Mouse (Mus musculus) testis, postnatal 10 days (tissue): ENCODE results near the gene Neil1.

ENCODE experiments used
- DNase-seq: peaks from one replicate; pipeline ENCODE4 v3.0.0; 2021; ENCODE audit warnings: low spot score

The Neil1 gene

DNA sequence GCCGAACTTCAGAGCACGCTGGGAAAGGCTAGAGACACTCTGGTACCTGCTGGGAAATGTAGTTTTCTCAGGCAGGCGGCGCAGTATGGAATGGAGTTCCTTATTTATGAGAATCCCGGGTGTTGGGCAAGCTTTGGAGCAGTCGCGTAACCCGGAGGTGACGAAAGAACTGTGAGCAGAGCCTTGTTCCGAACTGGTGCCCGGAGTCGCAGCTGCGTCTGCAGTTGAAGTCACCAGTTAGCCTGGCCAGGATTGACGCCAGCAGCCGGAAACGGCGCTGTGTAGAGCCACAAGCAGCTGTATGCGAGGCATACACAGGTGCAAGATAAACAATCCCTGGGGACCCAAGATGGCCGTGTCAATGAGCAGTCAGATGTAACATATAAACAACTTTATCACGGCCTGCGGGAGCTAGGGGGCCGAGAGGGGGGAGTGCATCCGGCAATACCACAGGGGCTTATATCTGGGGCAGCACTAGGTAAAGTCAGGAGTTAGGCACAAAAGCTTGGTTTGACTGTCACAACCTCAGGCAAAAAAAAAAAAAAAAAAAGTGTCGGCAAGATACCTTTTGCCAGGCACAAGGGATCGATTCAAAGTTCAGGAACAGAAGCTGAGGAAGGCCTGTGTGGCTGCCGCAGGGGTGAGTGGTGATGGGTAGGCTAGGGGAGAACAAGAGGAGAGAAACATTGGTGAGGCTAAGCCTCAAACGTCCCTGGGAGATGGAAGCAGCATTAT lies at the start of gene Neil1:
TSS of gene Neil1 (minus strand) at position 162 of the 735 bp plus-strand sequence.
- peak; percentile 78 for DNase-seq

DNA sequence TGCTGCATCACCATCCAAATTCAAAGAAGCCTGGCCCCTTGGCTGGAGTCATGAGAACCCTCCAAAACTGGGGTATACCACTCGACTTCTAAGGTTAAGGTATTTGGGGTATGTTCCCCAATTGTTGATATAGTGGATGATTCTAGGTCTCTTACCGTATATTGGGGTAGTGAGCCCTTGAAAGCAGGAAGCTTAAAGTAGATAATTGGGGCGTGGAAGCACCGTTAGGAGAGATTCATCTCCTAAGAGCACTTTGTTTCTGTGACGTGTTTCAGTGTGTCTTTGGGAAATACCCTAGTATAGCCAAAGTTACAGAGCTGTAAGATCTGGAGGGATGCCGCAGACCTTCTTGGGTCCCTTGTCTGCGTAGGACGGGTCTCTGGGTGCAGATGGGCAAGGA lies 49.3 kb upstream of the Neil1 start:
- no peak for DNase-seq

DNA sequence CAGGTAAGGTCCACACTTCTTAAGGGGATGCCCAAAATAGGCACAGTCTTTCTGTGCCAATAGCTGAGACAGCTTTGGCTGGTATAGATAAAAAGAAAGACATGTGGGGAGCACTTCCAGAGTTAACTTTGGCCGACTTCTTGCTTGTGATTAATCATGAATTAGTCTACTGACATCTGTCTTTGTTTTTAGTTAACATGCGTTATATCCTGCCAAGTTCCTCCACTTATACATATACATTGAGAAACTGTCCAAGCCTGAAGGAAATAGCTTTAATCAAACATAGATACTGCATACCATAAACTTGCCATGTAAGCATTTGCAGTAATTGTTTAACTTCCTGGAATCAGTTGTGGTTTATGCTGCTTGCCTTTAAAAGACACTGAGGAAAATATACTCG lies 48.6 kb upstream of the Neil1 start:
- DNase-seq: no peak

DNA sequence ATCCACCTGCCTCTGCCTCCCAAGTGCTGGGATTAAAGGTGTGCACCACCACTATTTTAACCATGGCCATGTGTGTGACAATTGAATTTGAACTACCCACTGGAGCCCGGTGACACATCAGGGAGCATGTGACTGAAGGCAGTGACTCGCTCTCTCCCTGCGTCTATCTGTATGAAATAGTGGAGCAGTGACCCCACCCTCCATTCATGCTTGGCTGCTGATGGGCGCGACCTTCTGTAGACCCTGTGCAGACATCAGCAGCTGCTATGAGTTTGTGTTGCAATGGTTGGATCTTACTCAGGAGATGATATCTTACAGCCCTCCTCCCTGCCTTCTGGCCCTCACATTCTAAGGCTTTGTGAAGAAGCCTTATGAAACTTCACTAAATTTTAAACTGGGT lies 20.3 kb upstream of the Neil1 start:
- no peak for DNase-seq

DNA sequence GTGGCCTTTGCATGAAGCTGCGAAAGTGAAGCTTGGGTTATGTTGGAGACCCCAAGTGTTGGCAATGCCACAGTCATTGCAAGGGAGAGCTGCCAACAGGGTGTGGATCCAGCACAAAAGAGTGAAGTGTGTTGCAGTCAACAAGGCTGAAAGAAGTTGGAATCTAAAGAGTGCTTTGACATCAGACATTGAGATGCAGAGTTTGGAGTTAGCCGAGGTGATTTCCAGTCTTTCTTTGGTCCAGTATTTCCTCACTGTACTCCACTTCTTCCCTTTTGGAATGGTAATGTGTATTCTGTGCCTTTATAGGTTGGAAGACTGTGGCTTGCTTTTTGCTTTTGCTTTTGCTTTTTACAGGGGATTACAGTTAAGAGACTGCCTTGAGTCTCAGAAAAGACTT lies 18.1 kb upstream of the Neil1 start:
- no peak for DNase-seq

DNA sequence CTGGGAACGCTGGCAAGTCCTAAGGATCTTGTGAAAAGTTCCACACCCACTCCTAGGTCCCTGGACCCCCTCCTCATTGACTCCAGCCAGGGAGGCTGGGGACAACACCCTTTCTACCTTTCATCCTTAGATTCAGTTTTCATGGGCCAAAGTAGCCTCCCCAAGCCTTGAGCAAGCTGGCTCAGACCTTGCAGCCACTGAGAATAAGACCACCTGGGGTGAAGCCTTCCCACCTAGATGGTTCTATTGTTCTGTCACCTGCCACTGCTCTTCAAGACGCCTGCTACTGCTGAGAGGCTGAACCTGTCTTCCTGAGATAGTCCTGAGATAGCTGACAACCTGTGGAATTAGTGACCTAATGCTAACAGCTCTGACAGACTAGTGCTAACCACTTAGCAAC lies 15.0 kb upstream of the Neil1 start:
- peak; percentile 22 for DNase-seq

DNA sequence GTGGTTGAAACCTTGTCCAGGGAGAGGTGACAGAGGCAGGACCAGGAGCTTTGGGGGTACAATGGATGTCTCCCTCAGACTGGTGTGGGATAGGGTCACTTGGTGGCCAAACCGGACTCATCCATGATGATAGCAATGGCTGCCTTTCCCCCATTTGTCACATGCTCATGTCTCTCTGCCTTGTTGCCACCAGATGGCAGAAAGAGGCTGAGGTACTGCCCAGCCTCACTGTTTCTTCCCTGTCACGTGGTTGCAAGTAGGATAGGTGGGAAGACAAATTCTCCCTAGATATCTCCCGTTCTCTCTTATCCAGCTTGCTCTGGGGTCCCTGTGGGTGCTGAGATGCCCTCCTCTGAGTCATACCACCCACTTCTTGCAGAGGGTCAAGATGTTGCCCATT lies 14.4 kb upstream of the Neil1 start:
- peak; percentile 41 for DNase-seq

DNA sequence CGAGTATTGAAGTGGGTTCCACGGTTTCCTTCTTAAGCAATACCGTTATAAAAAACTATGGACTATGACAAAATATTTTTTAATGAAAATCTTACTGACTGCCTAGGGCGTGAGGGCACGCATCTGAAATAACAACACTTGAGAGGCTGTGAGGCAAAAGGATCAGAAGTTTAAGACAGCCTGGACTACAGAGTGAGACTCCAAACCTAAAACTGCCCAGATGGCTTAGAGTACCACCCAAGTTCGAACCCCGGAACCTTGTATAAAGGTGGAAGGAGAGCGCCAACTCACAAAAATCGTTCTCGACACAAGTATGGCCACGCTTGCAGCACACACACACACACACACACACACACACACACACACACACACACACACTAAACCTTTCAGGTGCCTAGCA lies 10.4 kb upstream of the Neil1 start:
- no peak for DNase-seq

DNA sequence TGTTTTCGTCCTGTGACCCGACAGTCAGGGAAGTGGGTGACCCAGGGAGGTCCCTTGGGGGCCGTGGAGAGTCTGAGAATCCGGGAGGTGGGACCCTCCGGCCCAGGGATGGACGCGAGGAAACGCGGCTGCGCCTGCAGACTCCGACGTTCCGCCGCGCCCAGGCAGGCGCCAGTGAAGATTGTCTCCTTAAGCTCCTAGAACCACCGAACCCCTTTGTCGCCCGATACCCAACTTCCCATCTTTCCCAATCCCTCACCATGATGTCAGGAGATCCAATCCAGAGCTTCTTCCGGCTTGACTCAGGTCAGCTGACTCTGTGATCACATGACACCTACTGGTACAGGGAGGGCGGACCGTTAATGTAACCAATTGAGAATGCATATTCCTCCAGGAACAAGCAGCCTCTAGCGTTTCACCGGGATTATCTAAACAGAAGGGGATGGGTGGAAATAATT lies 9.9 kb upstream of the Neil1 start, which contains the start of gene Commd4:
TSS of gene Commd4 (minus strand) at position 319 of the 458 bp plus-strand sequence.
- peak; percentile 91 for DNase-seq

DNA sequence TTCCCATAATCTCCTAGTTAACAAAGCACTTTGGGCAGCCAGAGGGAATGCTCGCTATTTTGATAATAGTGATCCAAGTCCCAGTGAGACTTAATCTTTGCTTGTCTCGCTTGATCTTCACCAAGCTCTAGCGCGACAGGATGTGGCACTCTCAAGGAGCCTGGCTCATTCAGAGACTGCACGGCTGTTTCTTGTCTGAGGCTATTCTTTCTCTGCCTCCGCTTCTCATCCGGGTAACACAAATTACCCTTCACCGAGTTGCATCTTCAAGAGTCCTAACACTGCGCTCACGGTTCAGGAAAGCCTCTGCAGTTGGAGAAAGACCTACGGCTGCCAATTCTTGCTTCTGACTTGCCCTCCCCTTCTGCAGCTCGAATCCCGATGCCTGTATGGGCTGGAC lies 9.4 kb upstream of the Neil1 start:
- DNase-seq: peak; percentile 30

DNA sequence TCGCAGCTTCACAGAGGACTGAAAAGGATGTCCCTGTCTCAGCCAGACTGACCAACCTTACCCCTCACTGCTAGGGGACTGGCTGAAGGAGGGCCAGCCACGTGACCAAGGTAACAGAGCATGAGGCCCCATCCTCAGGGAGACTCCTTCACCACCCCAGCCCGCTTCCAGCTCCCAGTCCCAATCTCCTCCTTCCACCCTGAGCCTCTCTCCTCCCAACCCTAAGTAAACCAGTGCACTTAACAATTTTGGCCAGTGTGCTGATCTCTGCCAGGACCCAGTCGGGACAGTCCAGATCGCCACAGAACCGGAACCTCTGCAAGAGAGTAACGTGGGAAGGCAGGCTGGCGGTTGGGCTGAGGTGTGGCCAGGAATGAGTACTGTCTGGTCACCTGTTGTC lies 8.7 kb upstream of the Neil1 start:
- no peak for DNase-seq

DNA sequence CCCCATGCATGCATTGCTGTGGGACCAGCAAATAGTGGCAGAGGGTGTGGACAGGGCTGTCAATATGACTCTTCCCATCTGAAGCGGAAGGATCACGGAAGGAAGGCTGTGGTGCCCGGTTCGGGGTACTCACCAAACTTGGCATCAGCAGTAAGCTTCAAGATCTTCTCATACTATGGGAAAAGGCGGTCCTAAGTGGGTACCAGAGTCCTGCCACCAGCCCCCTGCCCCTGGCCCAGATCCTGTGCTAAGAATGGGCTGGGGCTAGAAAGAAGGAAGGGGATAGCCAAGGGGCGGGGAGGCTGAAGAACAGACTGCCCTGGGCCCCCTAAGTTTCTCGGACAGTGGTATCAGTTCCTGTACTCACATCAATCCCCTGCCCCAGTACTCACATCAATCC lies 8.3 kb upstream of the Neil1 start:
- no peak for DNase-seq

DNA sequence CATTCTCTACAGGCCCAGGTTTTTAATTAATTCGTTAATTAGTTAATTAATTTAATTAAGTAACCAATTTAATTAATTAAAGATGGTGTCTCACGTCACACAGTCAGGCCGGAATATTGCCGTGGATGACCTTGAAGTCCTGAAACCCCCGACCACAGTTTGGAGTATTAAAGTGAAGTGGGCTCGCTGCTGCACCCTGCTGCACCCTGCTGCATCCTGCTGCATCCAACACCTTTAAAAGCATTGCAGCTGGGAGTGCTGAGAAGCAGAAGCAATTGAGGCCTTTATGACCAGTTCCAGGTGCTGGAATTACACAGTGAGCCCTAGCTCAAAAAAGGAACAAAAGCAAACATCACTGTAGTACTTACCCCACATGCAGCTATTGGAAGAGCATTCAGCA lies 4.2 kb upstream of the Neil1 start:
- peak; percentile 32 for DNase-seq

DNA sequence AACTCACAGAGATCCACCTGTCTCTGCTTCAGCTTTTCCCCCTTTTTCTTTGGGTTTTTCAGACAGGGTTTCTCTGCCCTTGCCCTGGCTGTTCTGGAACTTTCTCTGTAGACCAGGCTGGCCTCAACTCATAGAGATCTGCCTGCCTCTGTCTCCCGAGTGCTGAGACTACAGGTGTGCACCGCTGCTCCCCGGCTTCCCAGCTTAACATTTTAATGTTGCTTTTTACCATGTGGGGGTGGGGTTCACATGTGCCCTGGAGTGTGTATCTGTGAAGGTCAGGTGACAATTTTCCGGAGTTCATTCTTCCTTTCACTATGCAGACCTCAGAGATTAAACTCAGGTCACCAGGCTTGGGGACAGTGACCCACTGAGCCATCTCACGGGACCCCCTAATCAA lies 2.1 kb upstream of the Neil1 start:
- peak; percentile 22 for DNase-seq

DNA sequence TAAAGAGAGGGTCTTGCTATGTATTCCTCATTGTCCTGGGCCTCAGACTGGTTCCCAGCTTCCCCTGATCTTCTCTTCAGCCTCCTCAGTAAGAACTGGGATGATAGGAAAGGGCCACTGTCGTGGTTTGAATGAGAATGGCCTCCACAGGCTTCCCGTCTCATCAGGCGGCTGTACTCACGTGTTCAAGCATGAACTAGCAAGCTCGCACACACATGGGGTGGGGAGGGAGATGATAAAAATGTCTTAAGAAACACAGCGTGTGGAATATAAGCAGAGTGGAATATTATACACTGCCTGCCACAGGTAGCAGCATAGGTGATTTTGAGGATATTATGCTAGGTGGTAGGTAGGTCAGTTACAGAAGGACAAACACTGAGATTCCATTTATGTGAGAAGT lies 916 bp upstream of the Neil1 start:
- no peak for DNase-seq

DNA sequence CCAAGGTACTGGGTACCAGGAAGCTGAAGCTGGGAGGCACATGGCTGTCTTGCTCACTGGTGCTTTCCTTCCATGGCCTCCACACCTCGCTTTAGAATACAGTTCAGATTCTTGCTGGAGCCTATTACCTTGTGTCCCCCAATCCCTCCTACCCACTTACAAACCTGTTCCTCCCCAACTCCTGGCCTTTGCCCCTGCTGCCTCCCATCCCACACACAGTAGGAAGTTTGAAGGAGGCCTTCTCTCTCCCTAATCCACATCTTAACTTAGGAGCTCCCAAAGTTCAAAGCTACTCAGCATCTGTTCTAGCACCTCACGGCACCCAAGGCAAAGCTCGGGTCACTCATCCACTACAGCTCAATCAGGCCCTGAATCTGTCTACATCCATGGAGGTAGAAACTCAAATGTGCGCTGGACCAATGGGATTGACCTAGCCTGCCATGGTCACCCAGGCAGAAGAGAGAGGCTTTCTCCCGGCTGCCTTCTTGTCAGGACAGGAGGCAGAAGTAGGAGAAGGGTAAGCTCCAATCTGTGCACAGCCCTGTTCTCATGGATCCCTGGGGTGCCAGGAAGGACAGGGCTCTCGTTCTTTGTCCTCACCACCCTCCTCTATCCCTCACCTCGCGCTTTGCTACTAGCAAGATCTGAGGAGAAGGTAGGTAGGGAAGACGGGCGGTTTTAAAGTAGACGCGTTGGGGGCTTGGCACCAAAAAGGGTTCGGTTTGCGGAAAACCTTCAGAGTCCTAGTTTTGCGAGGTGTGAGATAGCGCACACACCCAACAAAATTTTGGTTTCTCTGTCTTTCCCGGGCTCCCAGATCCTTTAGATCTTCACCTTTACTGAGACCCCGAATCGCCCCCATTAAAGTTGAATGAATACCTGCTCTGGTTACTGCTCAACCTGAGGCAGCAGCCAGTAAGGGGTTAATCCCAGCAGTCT lies 631 bp downstream of the Neil1 start:
- DNase-seq: peak; percentile 42

DNA sequence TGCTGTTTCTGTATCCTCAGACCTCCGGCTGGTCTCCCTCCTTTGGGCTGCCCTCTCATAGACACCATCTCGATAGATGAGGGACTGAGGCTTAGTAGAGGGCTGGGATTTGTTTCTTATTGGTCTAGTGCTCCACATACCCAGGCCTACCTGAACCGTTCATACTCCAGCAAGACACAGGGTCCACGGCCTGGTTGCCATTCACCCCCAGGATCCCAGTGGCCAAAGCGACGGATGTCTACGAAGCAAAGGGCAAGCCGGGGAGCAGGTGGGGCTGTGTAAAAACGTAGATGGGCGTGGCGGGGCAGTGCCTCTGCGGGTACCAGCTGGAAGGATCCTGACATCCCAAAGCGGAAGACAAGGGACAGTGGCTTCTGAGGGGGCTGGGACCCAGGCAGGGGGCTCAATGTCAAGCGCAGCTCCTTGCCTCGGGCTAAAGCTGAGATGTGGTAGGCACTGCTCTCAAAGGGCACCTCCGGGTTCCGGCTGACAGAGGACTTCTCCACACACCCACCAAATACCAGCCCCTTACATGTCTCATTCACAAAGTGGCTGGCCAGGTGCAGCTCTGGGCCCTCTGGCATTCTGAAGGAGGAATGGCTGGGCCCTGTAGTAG lies 1.5 kb downstream of the Neil1 start:
- DNase-seq: peak; percentile 46

DNA sequence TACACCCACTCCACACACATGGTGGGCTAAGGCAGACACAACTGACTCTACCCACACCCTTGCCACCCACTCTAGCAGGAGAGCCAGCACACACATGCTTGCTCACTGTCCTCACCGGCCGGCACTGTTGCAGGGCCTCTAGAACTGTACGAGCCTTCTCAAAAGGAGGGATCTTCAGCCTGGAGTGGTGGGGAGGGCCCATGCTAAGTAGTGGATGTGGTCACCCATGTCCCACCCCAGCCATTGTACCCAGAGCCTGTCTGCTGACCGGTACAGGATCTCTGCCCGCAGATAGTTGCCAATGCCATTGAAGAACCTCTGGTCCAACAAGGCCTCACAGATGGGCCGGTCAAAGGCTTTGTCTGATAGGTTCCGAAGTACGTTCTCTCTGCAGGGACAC lies 3.3 kb downstream of the Neil1 start:
- DNase-seq: no peak

DNA sequence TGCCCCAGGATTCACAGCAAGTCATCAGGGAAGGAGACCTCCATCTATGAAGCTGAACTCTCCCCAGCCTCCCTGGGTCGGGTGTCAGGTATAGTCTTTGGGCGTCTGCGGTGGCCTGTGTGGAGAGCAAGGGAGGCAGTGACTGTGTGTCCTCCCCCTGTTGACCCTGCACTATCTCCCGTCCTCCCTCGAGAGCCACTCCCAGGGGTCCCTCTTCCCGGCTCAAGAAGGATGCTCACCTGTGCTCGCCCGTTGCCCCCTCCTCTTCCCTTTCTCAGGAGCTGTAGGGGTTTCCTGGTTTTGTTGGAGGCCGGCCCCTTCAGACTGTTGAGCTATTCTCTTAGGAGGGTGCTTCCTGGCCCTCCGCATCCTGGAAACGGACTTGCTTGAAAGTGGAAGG lies 4.9 kb downstream of the Neil1 start:
- no peak for DNase-seq

DNA sequence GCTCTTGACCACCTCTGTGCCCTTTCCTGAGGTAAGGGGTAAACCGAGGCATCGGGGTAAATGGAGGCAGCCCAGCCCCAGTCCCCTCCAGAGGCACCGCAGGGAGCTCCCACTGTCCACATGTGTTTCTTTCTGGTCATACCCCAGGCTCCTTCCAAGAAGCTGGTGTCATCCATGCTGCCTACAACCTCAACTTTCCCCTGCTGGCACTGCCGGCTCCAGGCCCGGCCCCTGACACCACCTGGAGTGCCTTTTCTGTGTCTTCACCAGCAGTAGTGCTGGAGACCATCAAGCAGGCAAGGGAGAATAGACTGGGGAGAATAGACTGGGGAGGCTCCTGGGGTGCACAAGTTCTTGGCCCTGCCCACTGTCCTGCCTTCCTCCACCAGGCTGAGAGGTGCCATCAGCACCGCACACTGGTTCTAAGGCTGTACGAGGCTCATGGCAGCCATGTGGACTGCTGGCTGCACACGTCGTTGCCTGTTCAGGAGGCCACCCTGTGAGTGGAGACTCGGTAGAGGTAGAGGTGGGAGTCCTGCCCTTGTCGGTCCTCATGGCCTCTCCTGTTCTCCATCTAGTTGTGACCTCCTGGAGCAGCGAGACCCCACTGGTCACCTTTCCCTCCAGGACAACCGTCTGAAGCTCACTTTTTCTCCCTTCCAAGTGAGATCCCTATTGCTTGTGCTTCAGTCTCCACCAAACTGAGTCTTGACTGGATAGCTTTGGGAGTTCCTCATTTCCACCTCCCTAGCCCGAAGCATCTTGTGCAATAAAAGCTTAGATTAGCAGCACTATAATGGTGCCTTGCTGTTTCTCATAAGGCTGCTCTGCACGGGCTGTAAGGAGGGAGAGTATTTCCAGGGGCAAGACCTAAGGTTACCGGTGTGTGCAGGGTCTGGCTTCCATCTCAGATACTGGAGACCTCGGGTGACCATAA lies 6.4 kb downstream of the Neil1 start:
- no peak for DNase-seq

DNA sequence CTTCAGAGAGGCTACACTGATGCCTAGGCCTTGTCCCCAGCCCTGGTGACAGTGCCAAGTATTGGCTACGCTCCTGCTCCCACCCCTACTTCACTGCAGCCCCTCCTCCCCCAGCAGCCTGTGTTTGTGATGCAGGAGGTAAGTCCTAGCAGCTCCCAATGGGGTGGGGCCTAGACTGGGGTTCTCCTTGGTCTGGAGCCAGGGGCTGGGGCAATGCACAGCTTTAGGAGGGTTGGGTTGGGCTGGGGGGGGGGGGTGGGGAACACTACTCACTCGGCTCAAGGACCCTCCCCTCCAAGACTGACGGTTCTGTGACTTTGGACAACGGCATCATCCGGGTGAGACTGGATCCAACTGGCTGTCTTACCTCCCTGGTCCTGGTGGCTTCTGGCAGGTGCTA lies 8.5 kb downstream of the Neil1 start:
- no peak for DNase-seq

DNA sequence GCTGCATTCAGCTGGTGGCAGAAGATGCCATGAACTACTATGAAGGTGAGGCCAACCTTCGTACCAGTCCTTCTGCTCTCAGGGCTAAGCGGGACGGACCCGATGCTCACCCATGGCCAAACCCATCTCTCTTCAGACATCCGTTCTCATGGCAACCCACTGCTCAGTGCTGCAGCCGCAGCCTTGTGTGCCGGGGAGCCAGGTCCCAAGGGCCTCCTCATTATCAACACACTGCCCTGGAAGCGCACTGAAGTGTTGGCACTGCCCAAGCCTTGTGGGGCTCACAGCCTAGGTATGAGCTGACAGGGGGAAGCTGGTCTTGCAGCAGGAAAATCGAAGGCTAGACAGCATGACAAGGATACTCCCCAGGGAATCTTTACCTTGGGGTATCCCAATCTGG lies 9.0 kb downstream of the Neil1 start:
- no peak for DNase-seq
